Mouse (Mus musculus) retina, embryonic 14.5 days (tissue): Measurements from ENCODE around the gene Ralb.
A peak's percentile ranks its signal among the peaks of the same experiment; 100 is the strongest.

Experiments
- DNase-seq: peaks from one replicate; pipeline ENCODE4 v3.0.0-alpha.2; 2015; ENCODE audit warnings: low spot score

Ralb gene

GRCm38 (mm10) chr1:119492505-119492904 lies 12.1 kb downstream of the Ralb start:
- DNase-seq, result no peak

GRCm38 (mm10) chr1:119492097-119492496 lies 12.5 kb downstream of the Ralb start:
- DNase-seq, result no peak

- no peak for DNase-seq
These were observed 13.8 kb downstream of the Ralb start for GRCm38 (mm10) chr1:119490765-119491164.

GRCm38 (mm10) chr1:119487917-119488590 lies 16.5 kb downstream of the Ralb start:
- DNase-seq, result no peak

- no peak for DNase-seq
These were observed 18.8 kb downstream of the Ralb start for GRCm38 (mm10) chr1:119485825-119486224.

- peak; percentile 56 for DNase-seq
These were observed 20.1 kb downstream of the Ralb start for GRCm38 (mm10) chr1:119484457-119484856.

- DNase-seq, result peak; percentile 15
These were observed 21.7 kb downstream of the Ralb start for GRCm38 (mm10) chr1:119482891-119483290.

- DNase-seq, result no peak
These were observed 23.2 kb downstream of the Ralb start for GRCm38 (mm10) chr1:119481205-119481932.

GRCm38 (mm10) chr1:119480678-119481077 lies 23.9 kb downstream of the Ralb start:
- DNase-seq, result no peak

- DNase-seq, result no peak
These were observed 25.0 kb downstream of the Ralb start for GRCm38 (mm10) chr1:119479641-119480040.

- no peak for DNase-seq
These were observed 27.7 kb downstream of the Ralb start for GRCm38 (mm10) chr1:119476905-119477353.

- DNase-seq, result no peak
These were observed 29.9 kb downstream of the Ralb start for GRCm38 (mm10) chr1:119474671-119475070.

GRCm38 (mm10) chr1:119472648-119473047 lies 31.9 kb downstream of the Ralb start:
- no peak for DNase-seq

- DNase-seq, result no peak
These were observed 32.7 kb downstream of the Ralb start for GRCm38 (mm10) chr1:119471793-119472396.

GRCm38 (mm10) chr1:119463386-119463785 lies 41.2 kb downstream of the Ralb start:
- DNase-seq, result peak; percentile 76

- DNase-seq, result no peak
These were observed 44.5 kb downstream of the Ralb start for GRCm38 (mm10) chr1:119460062-119460461.

GRCm38 (mm10) chr1:119457993-119458605 lies 46.5 kb downstream of the Ralb start:
- peak; percentile 84 for DNase-seq

GRCm38 (mm10) chr1:119457528-119457855 lies 47.1 kb downstream of the Ralb start:
- DNase-seq, result no peak

GRCm38 (mm10) chr1:119456671-119457527 lies 47.7 kb downstream of the Ralb start:
- DNase-seq, result no peak

GRCm38 (mm10) chr1:119453731-119454130 lies 50.9 kb downstream of the Ralb start:
- no peak for DNase-seq

- DNase-seq, result no peak
These were observed 53.2 kb downstream of the Ralb start for GRCm38 (mm10) chr1:119451417-119451816.
